Mouse (Mus musculus) lung, postnatal 14 days (tissue): ENCODE measurements around the gene G3bp1.

Source experiments
- DNase-seq: peaks from one replicate; pipeline ENCODE4 v3.0.0; 2021

The G3bp1 gene

GRCm38 (mm10) chr11:55465177-55465576 lies 4.3 kb upstream of the G3bp1 start:
- no peak for DNase-seq

DNA sequence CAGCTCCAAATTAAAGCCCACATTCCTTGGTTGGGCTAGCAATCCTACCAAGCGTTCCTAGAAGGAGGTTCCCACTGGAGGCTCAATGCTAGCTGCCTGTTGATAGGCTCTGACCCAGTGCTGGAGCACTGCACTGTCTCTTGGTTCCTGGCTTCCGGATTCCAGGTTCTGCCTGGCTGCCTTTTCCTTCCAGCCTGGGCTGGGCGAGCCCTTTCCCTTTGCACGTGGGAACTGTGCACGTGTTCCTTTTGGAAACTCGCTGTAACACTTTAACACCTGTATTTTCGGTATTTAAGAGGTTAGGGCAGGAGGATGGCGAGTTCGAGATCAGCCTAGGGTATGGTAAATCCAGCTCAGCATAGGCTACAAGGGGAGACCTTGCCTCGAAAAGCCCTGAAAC lies 1.5 kb upstream of the G3bp1 start:
- no peak for DNase-seq

- DNase-seq = no peak
Observed at GRCm38 (mm10) chr11:55468611-55469047, 856 bp upstream of the G3bp1 start.

DNA sequence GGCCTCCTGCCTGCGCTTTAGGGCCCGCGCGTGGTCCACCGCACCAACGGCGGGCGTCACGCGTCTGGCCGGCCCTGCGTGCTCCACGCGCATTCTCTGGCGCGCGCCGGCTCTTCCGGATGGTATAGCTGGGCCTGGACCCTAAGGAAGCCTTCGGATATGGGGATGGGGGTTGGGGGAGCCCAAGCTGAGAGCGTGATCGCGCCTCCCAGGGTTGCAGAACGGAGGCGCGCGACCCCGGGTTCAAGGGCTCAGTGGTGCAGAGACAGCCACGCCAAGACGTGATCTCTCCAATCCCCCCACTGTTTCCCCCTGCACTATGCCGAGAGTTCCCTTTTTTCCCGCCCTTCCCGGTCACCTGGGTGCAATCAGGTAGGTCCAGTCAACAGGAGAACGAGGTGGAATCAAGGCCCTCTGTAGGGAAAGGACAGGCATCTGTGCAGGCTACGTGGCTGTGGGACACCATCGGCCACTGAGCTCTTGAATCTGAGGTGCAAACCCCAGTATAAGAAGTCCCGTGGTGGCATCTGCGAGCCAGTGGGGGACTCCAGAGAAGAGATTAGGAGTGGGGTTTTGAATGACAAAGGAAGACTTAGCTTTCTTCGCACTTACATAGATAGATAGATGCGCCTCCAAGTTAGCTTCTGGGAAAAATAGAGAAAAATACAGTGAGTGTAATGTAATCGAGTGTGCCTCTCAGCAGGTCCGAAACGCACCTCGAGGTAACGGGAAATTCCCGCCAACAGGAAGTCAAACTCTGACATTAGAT lies 622 bp downstream of the G3bp1 start:
- no peak for DNase-seq

GRCm38 (mm10) chr11:55470761-55471160 lies 1.3 kb downstream of the G3bp1 start:
- no peak for DNase-seq

DNA sequence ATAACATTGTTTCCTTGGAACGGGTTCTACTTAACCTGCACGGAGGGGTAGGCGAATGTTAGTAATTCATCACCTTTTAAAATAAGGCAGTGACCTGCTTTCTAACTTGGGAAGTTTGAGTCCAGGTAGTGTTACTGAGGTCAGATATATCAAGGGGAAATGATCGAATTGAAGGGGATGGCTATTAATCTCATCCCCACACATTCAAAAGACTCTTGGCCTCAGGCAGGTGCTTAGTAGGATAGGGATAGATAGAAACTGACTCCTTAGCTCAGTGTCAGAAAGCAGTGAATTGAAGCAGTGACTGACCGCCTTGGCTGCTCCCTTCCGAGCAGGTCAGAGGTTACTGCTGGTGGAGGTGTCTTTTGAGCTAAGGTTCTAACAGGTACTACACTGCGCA lies 2.0 kb downstream of the G3bp1 start:
- no peak for DNase-seq

GRCm38 (mm10) chr11:55473219-55473618 lies 3.7 kb downstream of the G3bp1 start:
- DNase-seq = no peak

DNA sequence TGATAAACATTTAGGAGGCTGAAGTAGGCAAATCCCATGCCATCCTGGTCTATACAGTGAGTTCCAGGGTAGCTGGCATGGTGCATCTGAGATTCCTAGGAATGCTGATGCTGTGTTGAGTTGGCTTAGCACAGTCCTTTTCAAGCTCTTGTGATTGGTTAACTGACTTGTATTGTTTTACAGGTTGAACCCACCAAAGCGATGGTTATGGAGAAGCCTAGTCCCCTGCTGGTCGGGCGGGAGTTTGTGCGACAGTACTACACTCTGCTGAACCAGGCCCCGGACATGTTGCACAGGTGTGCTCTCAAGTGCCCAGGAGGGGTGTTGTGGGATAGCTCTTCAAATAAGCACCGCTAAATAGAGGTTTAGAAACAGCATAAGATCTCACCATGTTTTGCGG lies 16.0 kb downstream of the G3bp1 start:
- DNase-seq = no peak

- DNase-seq = no peak
Observed at GRCm38 (mm10) chr11:55496158-55496557, 26.7 kb downstream of the G3bp1 start.

GRCm38 (mm10) chr11:55497885-55498284 lies 28.4 kb downstream of the G3bp1 start:
- DNase-seq = peak; percentile 18

DNA sequence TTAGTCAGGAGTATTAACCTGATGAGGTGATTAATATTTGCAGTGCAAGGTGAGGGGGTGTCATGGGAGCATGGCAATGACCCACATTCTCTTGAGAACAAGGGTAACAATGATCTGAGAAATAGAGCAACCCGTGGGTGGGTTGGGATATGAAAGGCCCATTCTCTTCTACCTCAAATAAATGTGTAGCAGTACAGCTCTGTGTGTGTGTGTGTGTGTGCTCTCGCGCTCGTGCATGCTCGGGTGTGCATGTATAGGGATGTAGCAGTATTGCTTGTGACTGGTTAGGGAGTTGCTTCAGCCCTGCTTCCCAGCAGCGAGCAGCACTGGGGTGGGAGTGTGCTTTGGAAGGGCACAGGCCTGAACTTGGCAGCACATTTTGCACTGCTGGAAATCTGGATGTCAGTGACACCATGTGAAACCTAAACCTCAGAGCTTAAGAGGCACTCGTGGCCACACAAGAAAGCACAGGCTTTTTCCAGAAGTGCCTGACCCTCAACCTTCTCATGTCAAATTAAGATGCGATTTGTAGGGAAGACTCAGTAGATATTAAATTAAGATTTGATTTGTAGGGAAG lies 32.6 kb downstream of the G3bp1 start:
- no peak for DNase-seq

GRCm38 (mm10) chr11:55502886-55503285 lies 33.4 kb downstream of the G3bp1 start:
- DNase-seq = no peak

GRCm38 (mm10) chr11:55505485-55505884 lies 36.0 kb downstream of the G3bp1 start:
- no peak for DNase-seq

DNA sequence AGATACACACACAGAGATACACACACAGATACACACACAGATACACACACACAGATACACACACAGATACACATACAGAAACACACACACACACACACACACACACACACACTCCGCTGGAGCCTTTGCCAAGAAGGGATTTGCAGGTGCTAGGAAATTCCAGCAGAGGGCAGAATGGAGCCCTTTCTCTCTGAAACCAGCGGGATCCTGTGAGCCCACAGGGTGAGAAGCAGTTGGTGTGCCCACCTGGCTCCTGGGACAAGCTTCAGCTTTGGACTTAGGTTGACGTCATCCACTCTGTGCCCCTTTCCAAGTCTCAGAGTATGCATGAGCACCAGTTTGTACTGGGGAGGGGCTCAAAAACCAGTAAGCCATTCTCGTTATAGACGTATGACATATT lies 41.9 kb downstream of the G3bp1 start:
- no peak for DNase-seq

DNA sequence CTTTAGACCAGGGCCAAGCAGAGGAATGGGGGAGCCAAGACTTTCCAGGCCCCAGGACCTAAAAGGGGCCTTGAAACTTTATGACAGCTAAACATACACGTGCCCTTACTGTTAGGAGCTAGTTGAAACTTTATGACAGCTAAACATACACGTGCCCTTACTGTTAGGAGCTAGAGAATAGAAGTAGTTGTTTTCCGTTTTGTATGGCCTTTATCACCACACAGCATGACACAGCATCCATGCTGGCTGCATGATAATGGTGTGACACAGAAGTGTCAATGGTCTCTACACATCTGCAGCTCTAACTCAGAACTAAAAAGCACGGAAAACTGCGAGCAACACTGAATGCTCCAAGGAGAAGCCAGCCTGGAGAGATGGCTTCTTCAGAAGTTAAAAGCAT lies 48.2 kb downstream of the G3bp1 start:
- DNase-seq = no peak

- DNase-seq = peak; percentile 66
Observed at GRCm38 (mm10) chr11:55518806-55519674, 49.6 kb downstream of the G3bp1 start.

GRCm38 (mm10) chr11:55530741-55531140 lies 61.3 kb downstream of the G3bp1 start:
- no peak for DNase-seq

DNA sequence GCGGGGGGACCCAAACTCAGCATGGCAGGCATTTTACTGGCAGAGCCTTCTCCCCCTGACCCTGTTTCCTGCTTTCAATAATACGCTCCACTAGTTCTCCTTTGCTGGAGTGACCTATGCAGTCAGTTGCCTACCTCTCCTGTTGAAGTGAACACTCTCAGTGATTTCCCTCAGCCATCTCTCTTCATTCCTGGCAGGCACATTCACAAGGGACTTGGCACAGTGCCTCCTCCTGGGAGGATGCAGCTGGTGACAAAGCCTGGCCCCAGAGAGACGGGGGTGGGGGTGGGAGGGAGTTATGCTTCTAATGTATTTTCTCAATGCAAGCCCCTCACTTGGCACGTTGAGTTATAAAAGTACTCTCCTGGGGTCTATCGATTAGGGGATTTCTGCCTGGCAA lies 63.9 kb downstream of the G3bp1 start:
- DNase-seq = peak; percentile 9

- DNase-seq = no peak
Observed at GRCm38 (mm10) chr11:55534766-55535165, 65.3 kb downstream of the G3bp1 start.

DNA sequence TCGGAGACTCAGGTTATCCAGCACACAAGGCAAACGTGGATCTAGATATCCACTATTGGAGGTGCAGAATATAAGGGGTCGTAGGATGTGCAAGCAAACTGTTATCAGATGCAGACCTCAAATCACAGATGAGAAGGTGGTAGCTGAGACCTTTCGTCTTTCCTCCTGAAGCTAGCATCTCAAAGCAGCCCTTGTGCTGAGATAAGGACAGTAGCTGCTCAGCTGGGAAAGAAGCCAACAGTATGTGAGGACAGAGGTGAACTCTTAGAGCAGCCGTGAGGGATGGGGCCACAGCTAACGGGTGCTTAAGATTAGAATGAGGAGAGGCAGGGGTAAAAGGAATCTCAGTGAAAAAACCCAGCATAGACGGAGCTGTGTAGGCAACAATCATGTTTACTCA lies 72.6 kb downstream of the G3bp1 start:
- DNase-seq = no peak

GRCm38 (mm10) chr11:55542671-55543070 lies 73.2 kb downstream of the G3bp1 start:
- no peak for DNase-seq

- no peak for DNase-seq
Observed at GRCm38 (mm10) chr11:55545690-55546089, 76.2 kb downstream of the G3bp1 start.
